Mouse (Mus musculus): ENCODE data around the gene Rreb1.

DNA sequence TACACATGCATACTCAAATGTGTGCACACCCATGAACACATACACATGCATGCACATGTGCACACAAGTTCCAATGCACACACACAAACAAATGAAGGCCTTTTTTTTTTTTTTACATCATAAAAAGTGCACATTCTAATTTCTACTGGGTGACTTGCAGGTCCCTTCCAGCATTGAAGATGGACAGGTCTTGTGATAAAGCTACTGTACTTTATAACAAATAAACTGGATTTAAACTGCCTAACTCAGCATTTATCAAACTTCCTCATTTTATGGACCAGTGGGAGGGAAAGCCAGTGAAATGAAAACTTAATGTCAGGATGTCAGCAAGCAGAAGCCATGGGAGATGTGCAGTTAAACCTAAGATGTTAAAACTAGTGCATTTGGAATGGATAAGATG lies 1.5 kb upstream of the Rreb1 start:
- TF ChIP-seq CTCF (IDR thresholded peaks at IDR 0.05; ENCODE audit: control insufficient read depth, insufficient read depth, insufficient replicate concordance, low read depth, low read length) (no peak), POLR2A (IDR thresholded peaks at IDR 0.05; ENCODE audit: control insufficient read depth, low read depth, low read length) (no peak)
